Mouse (Mus musculus) bone marrow macrophage, adult 2 months (primary cell): Measurements from ENCODE around the gene Stk16.

Source experiments
- CTCF ChIP-seq: IDR thresholded peaks from 2 replicates; pipeline ENCODE4 v1.5.1; 2012; ENCODE audit warnings: low read depth, mild to moderate bottlenecking, low read length, moderate library complexity
- POLR2A ChIP-seq: IDR thresholded peaks from 2 replicates; pipeline ENCODE4 v1.6.1; 2012; ENCODE audit warnings: mild to moderate bottlenecking, low read depth, low read length, borderline replicate concordance

- TF ChIP-seq CTCF = no peak
- no peak for TF ChIP-seq POLR2A
Measured at GRCm38 (mm10) chr1:75181377-75181870, 29.2 kb upstream of the Stk16 start.
